Mouse (Mus musculus): ENCODE data around the gene B3gnt6. TPM values are rescaled to one million over a fixed set of nuclear protein-coding genes. Genes with fewer than 3 reads are reported as not detected.
A peak's percentile ranks its signal among the peaks of the same experiment; 100 is the strongest.
"Not testable (repeated sequence)": the region's sequence is repeated elsewhere in the genome, so short reads cannot be mapped to it uniquely, and the experiment has no call there.

The B3gnt6 gene
- polyA plus RNA-seq, 1 experiment, result not detected

DNA sequence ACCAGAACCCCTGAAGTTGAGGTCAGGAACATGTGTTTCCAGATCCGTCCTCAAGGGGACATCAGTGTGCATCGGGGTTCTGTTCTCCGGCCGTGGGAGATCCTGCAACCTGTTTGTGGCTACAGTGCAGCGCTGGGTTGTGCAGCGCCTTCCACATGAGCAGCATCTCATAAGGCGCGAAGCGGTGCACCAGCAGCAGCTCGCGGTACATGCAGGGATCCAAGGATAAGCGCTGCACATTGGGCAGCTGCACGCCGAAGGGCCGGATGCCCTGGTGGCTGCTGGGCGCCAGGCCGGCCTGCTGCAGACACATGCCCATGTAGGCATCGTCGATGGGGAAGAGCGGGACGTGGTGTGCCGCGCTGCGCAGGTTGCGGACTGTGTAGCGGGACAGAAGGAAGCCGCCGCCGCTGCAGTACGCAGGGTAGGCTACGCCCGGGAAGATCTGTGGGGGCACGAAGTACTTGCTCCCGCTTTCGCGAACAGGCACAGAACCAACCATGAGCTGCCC is 5.7 kb downstream of the B3gnt6 start:
- peak overlapping the region; percentile 43 for H3K4me3 ChIP-seq (ENCODE audit: insufficient read depth, low read depth, low read length)
- TF ChIP-seq POLR2A (IDR thresholded peaks at IDR 0.05; ENCODE audit: insufficient read depth, low read depth, low read length) (no peak), CTCF (IDR thresholded peaks at IDR 0.05; ENCODE audit: insufficient read depth, low read depth, low read length) (no peak)
- under 1% methylated on average over 36 of the region's 36 CpGs for whole genome bisulfite sequencing
- H3K27ac ChIP-seq (ENCODE audit: insufficient read depth, low read depth, low read length), result no peak overlapping the region
- H3K4me1 ChIP-seq (ENCODE audit: control insufficient read depth, insufficient read depth, low read length), result peaks cover 13% of the 10 kb centered on the region

DNA sequence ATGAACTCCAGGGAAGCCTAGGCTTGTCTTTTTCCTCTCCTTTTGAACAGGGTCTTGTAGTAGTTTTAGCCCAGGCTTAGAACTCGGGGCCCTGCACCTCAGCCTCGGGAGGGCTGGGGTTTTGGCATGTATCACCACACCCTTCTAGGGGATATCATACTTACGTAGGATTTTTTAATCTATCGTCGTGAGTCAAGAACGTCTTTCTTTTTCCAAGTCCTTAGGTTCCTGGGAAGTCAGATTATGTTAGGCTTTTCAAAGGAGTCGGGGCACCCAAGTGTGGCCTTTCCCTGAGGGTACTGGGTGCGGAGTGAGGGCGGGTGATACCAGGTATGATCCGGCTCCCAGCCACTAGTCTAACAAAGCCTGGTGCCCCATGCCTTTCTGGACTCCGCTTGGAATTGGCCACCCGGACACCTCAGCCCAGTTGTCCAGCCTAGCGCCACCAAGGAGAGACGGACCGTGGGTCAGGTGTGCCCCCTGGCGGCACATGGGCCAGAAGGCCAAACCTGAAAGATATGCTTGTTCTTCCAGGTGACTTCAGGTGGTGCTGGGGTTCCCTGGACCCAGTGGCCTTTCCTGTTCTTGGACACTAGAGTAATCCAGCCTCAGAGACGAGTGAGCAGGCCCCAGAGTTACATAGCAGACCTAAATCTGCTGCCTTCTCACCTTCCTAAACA is 7.6 kb downstream of the B3gnt6 start:
- WGBS, result 87% methylated on average over 17 of the region's 17 CpGs
- TF ChIP-seq POLR2A (IDR thresholded peaks at IDR 0.05; ENCODE audit: insufficient read depth, low read depth, low read length) (no peak), CTCF (IDR thresholded peaks at IDR 0.05; ENCODE audit: insufficient read depth, low read depth, low read length) (no peak)
- Histone ChIP-seq H3K27ac (ENCODE audit: insufficient read depth, low read depth, low read length) (no peak overlapping the region), H3K4me1 (ENCODE audit: control insufficient read depth, insufficient read depth, low read length) (peaks cover 13% of the 10 kb centered on the region), H3K4me3 (ENCODE audit: insufficient read depth, low read depth, low read length) (no peak overlapping the region)

- Histone ChIP-seq H3K4me3 (ENCODE audit: insufficient read depth, low read depth, low read length) (no peak overlapping the region), H3K27ac (ENCODE audit: insufficient read depth, low read depth, low read length) (no peak overlapping the region), H3K4me1 (ENCODE audit: control insufficient read depth, insufficient read depth, low read length) (peaks cover 13% of the 10 kb centered on the region)
- WGBS, result 93% methylated on average over 1 of the region's 1 CpGs
- TF ChIP-seq POLR2A (IDR thresholded peaks at IDR 0.05; ENCODE audit: insufficient read depth, low read depth, low read length) (no peak), CTCF (IDR thresholded peaks at IDR 0.05; ENCODE audit: insufficient read depth, low read depth, low read length) (no peak)
Observed at GRCm38 (mm10) chr7:98190578-98190977, 8.7 kb downstream of the B3gnt6 start.

GRCm38 (mm10) chr7:98189745-98190144 is 9.5 kb downstream of the B3gnt6 start:
- 89% methylated on average over 3 of the region's 3 CpGs for WGBS
- H3K4me3 ChIP-seq (ENCODE audit: insufficient read depth, low read depth, low read length), result no peak overlapping the region
- TF ChIP-seq POLR2A (IDR thresholded peaks at IDR 0.05; ENCODE audit: insufficient read depth, low read depth, low read length) (no peak), CTCF (IDR thresholded peaks at IDR 0.05; ENCODE audit: insufficient read depth, low read depth, low read length) (no peak)
- H3K4me1 ChIP-seq (ENCODE audit: control insufficient read depth, insufficient read depth, low read length), result peaks cover 13% of the 10 kb centered on the region
- no peak overlapping the region for H3K27ac ChIP-seq (ENCODE audit: insufficient read depth, low read depth, low read length)

DNA sequence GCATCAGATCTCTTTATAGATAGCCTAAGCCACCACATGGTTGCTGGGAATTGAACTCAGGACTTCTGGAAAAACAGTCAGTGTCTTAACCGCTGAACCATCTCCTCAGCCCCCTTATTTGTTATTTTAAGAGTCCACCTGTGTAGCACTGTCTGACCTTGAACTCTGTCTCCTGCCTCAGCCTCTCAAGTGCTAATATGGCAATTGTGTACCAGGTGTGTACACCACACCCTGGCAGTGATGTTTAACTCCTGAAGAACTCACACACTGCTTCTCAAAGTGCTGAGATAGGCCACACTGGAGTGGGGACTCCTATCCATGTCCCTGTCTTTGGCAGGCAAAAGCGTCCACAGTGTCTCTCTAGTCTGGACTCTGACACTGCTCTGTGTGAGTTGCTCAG is 10.6 kb downstream of the B3gnt6 start:
- TF ChIP-seq CTCF (IDR thresholded peaks at IDR 0.05; ENCODE audit: insufficient read depth, low read depth, low read length) (no peak), POLR2A (IDR thresholded peaks at IDR 0.05; ENCODE audit: insufficient read depth, low read depth, low read length) (no peak)
- Histone ChIP-seq H3K27ac (ENCODE audit: insufficient read depth, low read depth, low read length) (no peak overlapping the region), H3K4me1 (ENCODE audit: control insufficient read depth, insufficient read depth, low read length) (peaks cover 4% of the 10 kb centered on the region), H3K4me3 (ENCODE audit: insufficient read depth, low read depth, low read length) (no peak overlapping the region)
- WGBS, result 97% methylated on average over 2 of the region's 2 CpGs

DNA sequence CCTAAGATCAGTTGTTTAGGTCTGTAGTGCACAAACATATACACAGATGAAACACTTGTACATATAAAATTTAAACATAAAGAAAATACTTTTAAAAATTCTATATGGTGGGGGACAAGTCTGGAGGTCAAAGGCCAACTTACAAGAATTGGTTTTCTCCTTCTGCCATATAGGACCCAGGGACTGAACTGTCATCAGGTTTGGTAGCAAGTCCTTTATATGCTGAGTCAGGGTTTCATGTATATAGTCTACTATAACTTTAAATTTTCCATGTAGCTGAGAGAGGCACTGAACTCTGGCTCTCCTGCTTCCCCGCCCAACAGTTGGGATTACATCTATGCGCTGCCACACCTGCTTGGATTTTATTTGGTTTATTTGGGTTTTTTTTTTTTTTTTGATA is 11.0 kb downstream of the B3gnt6 start:
- 98% methylated on average over 2 of the region's 2 CpGs for WGBS

GRCm38 (mm10) chr7:98187332-98187731 is 11.9 kb downstream of the B3gnt6 start:
- H3K27ac ChIP-seq (ENCODE audit: insufficient read depth, low read depth, low read length); H3K4me3 ChIP-seq (ENCODE audit: insufficient read depth, low read depth, low read length); H3K4me1 ChIP-seq (ENCODE audit: control insufficient read depth, insufficient read depth, low read length): not testable (repeated sequence)
- WGBS, result 91% methylated on average over 3 of the region's 3 CpGs

More for the DNA sequence above, 11.0 kb downstream of the B3gnt6 start:
- Histone ChIP-seq H3K27ac (ENCODE audit: insufficient read depth, low read depth, low read length) (no peak overlapping the region), H3K4me1 (ENCODE audit: control insufficient read depth, insufficient read depth, low read length) (no peaks in the 10 kb centered on the region), H3K4me3 (ENCODE audit: insufficient read depth, low read depth, low read length) (no peak overlapping the region)
- TF ChIP-seq CTCF (IDR thresholded peaks at IDR 0.05; ENCODE audit: insufficient read depth, low read depth, low read length) (no peak), POLR2A (IDR thresholded peaks at IDR 0.05; ENCODE audit: insufficient read depth, low read depth, low read length) (no peak)

- WGBS, result 40% methylated on average over 8 of the region's 8 CpGs
- H3K27ac ChIP-seq (ENCODE audit: insufficient read depth, low read depth, low read length), result no peak overlapping the region
- no peak overlapping the region for H3K4me3 ChIP-seq (ENCODE audit: insufficient read depth, low read depth, low read length)
- TF ChIP-seq POLR2A (IDR thresholded peaks at IDR 0.05; ENCODE audit: insufficient read depth, low read depth, low read length) (no peak), CTCF (IDR thresholded peaks at IDR 0.05; ENCODE audit: insufficient read depth, low read depth, low read length) (no peak)
- no peaks in the 10 kb centered on the region for H3K4me1 ChIP-seq (ENCODE audit: control insufficient read depth, insufficient read depth, low read length)
Observed at GRCm38 (mm10) chr7:98186637-98187036, 12.6 kb downstream of the B3gnt6 start.

GRCm38 (mm10) chr7:98185326-98185725 is 14.0 kb downstream of the B3gnt6 start:
- Histone ChIP-seq H3K4me3 (ENCODE audit: insufficient read depth, low read depth, low read length) (no peak overlapping the region), H3K4me1 (ENCODE audit: control insufficient read depth, insufficient read depth, low read length) (no peaks in the 10 kb centered on the region), H3K27ac (ENCODE audit: insufficient read depth, low read depth, low read length) (no peak overlapping the region)
- TF ChIP-seq CTCF (IDR thresholded peaks at IDR 0.05; ENCODE audit: insufficient read depth, low read depth, low read length), result no peak
- no peak for TF ChIP-seq POLR2A (IDR thresholded peaks at IDR 0.05; ENCODE audit: insufficient read depth, low read depth, low read length)
- 41% methylated on average over 6 of the region's 6 CpGs for WGBS

Data from olfactory bulb, adult 2 months (tissue).